15 mouse cellular contexts compared by ENCODE assay signal in genomic region chr5:149932220-149932619, GRCm38 (mm10).
DNase-seq lines count a peak whose midpoint lies in the region; ATAC-seq lines count a peak whose summit lies in the region.
"Had no signal": no experiment of that assay in that cellular context is flagged by ENCODE, and none has a peak within 500 bp of the region (broad histone marks: within the 10 kb centered on the region; RNA-seq: fewer than 3 reads in every experiment).

No protein-coding gene starts in this region.

- no peaks in the 10 kb centered on the region for H3K9me3 ChIP-seq in forebrain, embryonic 12.5 days
- H3K9me3 ChIP-seq in forebrain, embryonic 15.5 days, result no peaks in the 10 kb centered on the region
- no peaks in the 10 kb centered on the region for H3K9me3 ChIP-seq in embryonic facial prominence, embryonic 10.5 days
- H3K9me3 ChIP-seq in midbrain, embryonic 10.5 days (replicated peaks), result no peaks in the 10 kb centered on the region
- no peaks in the 10 kb centered on the region for H3K9me3 ChIP-seq in neural tube, embryonic 15.5 days (replicated peaks)
- H3K9me3 ChIP-seq in limb, embryonic 10.5 days (replicated peaks), result no peaks in the 10 kb centered on the region
- H3K9me3 ChIP-seq: embryonic facial prominence, embryonic 12.5 days had no signal

- H3K9ac ChIP-seq in forebrain, embryonic 12.5 days, result no peak overlapping the region
- no peak overlapping the region for H3K9ac ChIP-seq in forebrain, embryonic 15.5 days (replicated peaks)
- no peak overlapping the region for H3K9ac ChIP-seq in neural tube, embryonic 15.5 days (replicated peaks)
- H3K9ac ChIP-seq: embryonic facial prominence, embryonic 12.5 days had no signal

- H3K36me3 ChIP-seq in forebrain, embryonic 12.5 days (replicated peaks), result no peaks in the 10 kb centered on the region
- no peaks in the 10 kb centered on the region for H3K36me3 ChIP-seq in forebrain, embryonic 15.5 days
- no peaks in the 10 kb centered on the region for H3K36me3 ChIP-seq in embryonic facial prominence, embryonic 10.5 days (replicated peaks)
- H3K36me3 ChIP-seq in midbrain, embryonic 10.5 days, result no peaks in the 10 kb centered on the region
- H3K36me3 ChIP-seq in neural tube, embryonic 15.5 days, result no peaks in the 10 kb centered on the region
- no peaks in the 10 kb centered on the region for H3K36me3 ChIP-seq in limb, embryonic 10.5 days
- H3K36me3 ChIP-seq: embryonic facial prominence, embryonic 12.5 days; G1E had no signal

- H3K4me2 ChIP-seq in forebrain, embryonic 12.5 days, result no peak overlapping the region
- no peak overlapping the region for H3K4me2 ChIP-seq in forebrain, embryonic 15.5 days (replicated peaks)
- H3K4me2 ChIP-seq in neural tube, embryonic 15.5 days, result no peak overlapping the region
- H3K4me2 ChIP-seq: embryonic facial prominence, embryonic 12.5 days; liver, embryonic 11.5 days had no signal

- WGBS in forebrain, embryonic 12.5 days, result 41% methylated on average over 4 of the region's 4 CpGs
- 31% methylated on average over 4 of the region's 4 CpGs for WGBS in forebrain, embryonic 15.5 days
- WGBS in embryonic facial prominence, embryonic 10.5 days, result 44% methylated on average over 4 of the region's 4 CpGs
- 51% methylated on average over 4 of the region's 4 CpGs for WGBS in midbrain, embryonic 10.5 days
- 18% methylated on average over 4 of the region's 4 CpGs for WGBS in neural tube, embryonic 15.5 days
- WGBS in limb, embryonic 10.5 days, result 60% methylated on average over 4 of the region's 4 CpGs

- ATAC-seq in forebrain, embryonic 12.5 days (ENCODE audit: low FRiP score), result peak; percentile 55
- no peak for ATAC-seq in forebrain, embryonic 15.5 days (replicated peaks)
- no peak; the same call in 1 of the 2 replicates for ATAC-seq in neural tube, embryonic 15.5 days (ENCODE audit: low FRiP score)
- ATAC-seq: intestine, embryonic 16.5 days had no signal

- H3K4me1 ChIP-seq in forebrain, embryonic 12.5 days, result peaks cover 14% of the 10 kb centered on the region
- H3K4me1 ChIP-seq in forebrain, embryonic 15.5 days, result peaks cover 3% of the 10 kb centered on the region; the same call in 1 of the 2 replicates
- H3K4me1 ChIP-seq in embryonic facial prominence, embryonic 10.5 days, result peaks cover 13% of the 10 kb centered on the region
- H3K4me1 ChIP-seq in midbrain, embryonic 10.5 days, result peaks cover 16% of the 10 kb centered on the region
- peaks cover 21% of the 10 kb centered on the region for H3K4me1 ChIP-seq in neural tube, embryonic 15.5 days
- H3K4me1 ChIP-seq in limb, embryonic 10.5 days, result peaks cover 25% of the 10 kb centered on the region

- no peak overlapping the region for H3K4me3 ChIP-seq in forebrain, embryonic 12.5 days (replicated peaks)
- H3K4me3 ChIP-seq in forebrain, embryonic 15.5 days, result no peak overlapping the region
- H3K4me3 ChIP-seq in embryonic facial prominence, embryonic 10.5 days, result no peak overlapping the region
- H3K4me3 ChIP-seq in midbrain, embryonic 10.5 days, result no peak overlapping the region
- no peak overlapping the region for H3K4me3 ChIP-seq in neural tube, embryonic 15.5 days (replicated peaks)
- H3K4me3 ChIP-seq in limb, embryonic 10.5 days, result no peak overlapping the region
- H3K4me3 ChIP-seq: embryonic facial prominence, embryonic 12.5 days had no signal

- H3K27me3 ChIP-seq in forebrain, embryonic 12.5 days, result no peaks in the 10 kb centered on the region
- H3K27me3 ChIP-seq in forebrain, embryonic 15.5 days, result no peaks in the 10 kb centered on the region
- no peaks in the 10 kb centered on the region for H3K27me3 ChIP-seq in embryonic facial prominence, embryonic 10.5 days (replicated peaks; ENCODE audit: low read depth, poor library complexity, severe bottlenecking)
- no peaks in the 10 kb centered on the region for H3K27me3 ChIP-seq in midbrain, embryonic 10.5 days (ENCODE audit: low read depth, poor library complexity, severe bottlenecking)
- no peaks in the 10 kb centered on the region for H3K27me3 ChIP-seq in neural tube, embryonic 15.5 days (replicated peaks)
- no peaks in the 10 kb centered on the region for H3K27me3 ChIP-seq in limb, embryonic 10.5 days (ENCODE audit: low read depth, poor library complexity, severe bottlenecking)
- H3K27me3 ChIP-seq: embryonic facial prominence, embryonic 12.5 days had no signal

- H3K27ac ChIP-seq in forebrain, embryonic 12.5 days, result peak overlapping the region; percentile 31; the same call in 1 of the 2 replicates
- H3K27ac ChIP-seq in forebrain, embryonic 15.5 days (replicated peaks), result no peak overlapping the region
- H3K27ac ChIP-seq in embryonic facial prominence, embryonic 10.5 days (replicated peaks), result no peak overlapping the region
- H3K27ac ChIP-seq in midbrain, embryonic 10.5 days (replicated peaks), result peak overlapping the region; percentile 46
- peak overlapping the region; percentile 33; the same call in 1 of the 2 replicates for H3K27ac ChIP-seq in neural tube, embryonic 15.5 days (replicated peaks)
- H3K27ac ChIP-seq in limb, embryonic 10.5 days, result no peak overlapping the region
- H3K27ac ChIP-seq: embryonic facial prominence, embryonic 12.5 days had no signal

- peak; percentile 24 for DNase-seq in embryonic facial prominence, embryonic 10.5 days (ENCODE audit: low spot score)
- DNase-seq in midbrain, embryonic 10.5 days (ENCODE audit: low spot score), result no peak
- DNase-seq in thymus, postnatal 4 days, result no peak
- DNase-seq in yolk sac, embryonic 10.5 days (ENCODE audit: low spot score), result no peak
- no peak for DNase-seq in limb, embryonic 10.5 days (ENCODE audit: low spot score)
- DNase-seq: cerebellum, adult 18-20 months; lung, postnatal 10 days; spleen, adult 18-20 months had no signal

Comparison
In these comparisons a context has a peak if more than half of its experiments do, and no peak if none do; other contexts are left out.
1. H3K27ac ChIP-seq: peak in forebrain, embryonic 12.5 days (single experiment), midbrain, embryonic 10.5 days (single experiment) and neural tube, embryonic 15.5 days (single experiment); none in forebrain, embryonic 15.5 days (single experiment), embryonic facial prominence, embryonic 10.5 days (single experiment) and limb, embryonic 10.5 days (single experiment).